Mouse (Mus musculus) C2C12 (cell line): Measurements from ENCODE around the gene Slc22a7.

Experiments used
- CTCF ChIP-seq: IDR thresholded peaks from one replicate; pipeline ENCODE4 v1.5.1; 2011; ENCODE audit not compliant: control insufficient read depth, insufficient read depth, insufficient read length
- MYOD1 ChIP-seq: IDR thresholded peaks from one replicate; pipeline ENCODE4 v1.6.1; 2011; ENCODE audit warnings: low read depth; ENCODE audit not compliant: control insufficient read depth, insufficient read length
- USF1 ChIP-seq: IDR thresholded peaks from one replicate; pipeline ENCODE4 v1.6.1; 2011; ENCODE audit warnings: low read depth, mild to moderate bottlenecking, control low read depth, moderate library complexity

GRCm38 (mm10) chr17:46446264-46446663, 8.0 kb upstream of the Slc22a7 start:
- TF ChIP-seq CTCF (no peak), USF1 (no peak), MYOD1 (no peak)
